Mouse (Mus musculus) c-Kit-positive CD71-positive TER-119-negative erythroid progenitor cells, embryonic 14.5 days (primary cell): Measurements from ENCODE around the gene Ppp1r12c.

ENCODE experiments used
- DNase-seq: peaks from one replicate; pipeline ENCODE4 v3.0.0-alpha.2; 2013; ENCODE audit warnings: low read depth

Gene Ppp1r12c

GRCm38 (mm10) chr7:4492284-4493224 lies 8.9 kb downstream of the Ppp1r12c start:
- no peak for DNase-seq

- DNase-seq: no peak
Observed at GRCm38 (mm10) chr7:4491308-4491707, 10.2 kb downstream of the Ppp1r12c start.

- DNase-seq: no peak
Observed at GRCm38 (mm10) chr7:4482281-4482680, 19.2 kb downstream of the Ppp1r12c start.

- no peak for DNase-seq
Observed at GRCm38 (mm10) chr7:4479674-4480073, 21.8 kb downstream of the Ppp1r12c start.

- DNase-seq: no peak
Observed at GRCm38 (mm10) chr7:4478796-4479291, 22.6 kb downstream of the Ppp1r12c start.

- no peak for DNase-seq
Observed at GRCm38 (mm10) chr7:4478021-4478795, 23.3 kb downstream of the Ppp1r12c start.

GRCm38 (mm10) chr7:4473940-4474339 lies 27.5 kb downstream of the Ppp1r12c start:
- DNase-seq: no peak

GRCm38 (mm10) chr7:4471179-4471555 lies 30.3 kb downstream of the Ppp1r12c start:
- no peak for DNase-seq

- DNase-seq: no peak
Observed at GRCm38 (mm10) chr7:4470275-4471178, 31.0 kb downstream of the Ppp1r12c start.

- no peak for DNase-seq
Observed at GRCm38 (mm10) chr7:4467801-4468200, 33.7 kb downstream of the Ppp1r12c start.

GRCm38 (mm10) chr7:4464194-4464824 lies 37.2 kb downstream of the Ppp1r12c start:
- DNase-seq: no peak

- DNase-seq: no peak
Observed at GRCm38 (mm10) chr7:4460576-4461434, 40.7 kb downstream of the Ppp1r12c start, which contains the start of gene Eps8l1. TSS of gene Eps8l1 (plus strand) at chr7:4460674.

- no peak for DNase-seq
Observed at GRCm38 (mm10) chr7:4452644-4453043, 48.8 kb downstream of the Ppp1r12c start.

GRCm38 (mm10) chr7:4449211-4449610 lies 52.3 kb downstream of the Ppp1r12c start:
- DNase-seq: no peak

- no peak for DNase-seq
Observed at GRCm38 (mm10) chr7:4448439-4448838, 53.0 kb downstream of the Ppp1r12c start.

GRCm38 (mm10) chr7:4447138-4447537 lies 54.3 kb downstream of the Ppp1r12c start:
- DNase-seq: no peak

- DNase-seq: peak; percentile 81
Observed at GRCm38 (mm10) chr7:4445216-4445791, 56.2 kb downstream of the Ppp1r12c start, which contains the start of gene Rdh13. TSS of gene Rdh13 (minus strand) at chr7:4445649.

GRCm38 (mm10) chr7:4440549-4440948 lies 60.9 kb downstream of the Ppp1r12c start:
- DNase-seq: no peak

GRCm38 (mm10) chr7:4437721-4438120 lies 63.8 kb downstream of the Ppp1r12c start:
- no peak for DNase-seq

GRCm38 (mm10) chr7:4432026-4432425 lies 69.5 kb downstream of the Ppp1r12c start:
- DNase-seq: no peak
